Mouse (Mus musculus): ENCODE measurements around the gene Snrnp35. TPM values are rescaled to one million over a fixed set of nuclear protein-coding genes. Genes with fewer than 3 reads are reported as not detected.
A peak's percentile ranks its signal among the peaks of the same experiment; 100 is the strongest.

Snrnp35 gene
- polyA plus RNA-seq (2014; fragmentation: Nextera tagmentation; extraction: Ambion mirVana), result 12.3 and 13.9 TPM in 2 replicates

- H3K4me1 ChIP-seq (ENCODE audit: control insufficient read depth, insufficient read depth, low read length), result no peaks in the 10 kb centered on the region
- peak; percentile 89 for DNase-seq (ENCODE audit: low spot score)
- WGBS, result under 1% methylated on average over 44 of the region's 48 CpGs
- H3K4me2 ChIP-seq (ENCODE audit: low read depth, low read length), result peak within 1 kb of the TSS; percentile 69
- peak; percentile 90 for ATAC-seq (replicated peaks; ENCODE audit: insufficient number of reproducible peaks, low FRiP score, low TSS enrichment, low read depth)
- H3K36me3 ChIP-seq (replicated peaks; ENCODE audit: control insufficient read depth, insufficient read depth, low read depth, low read length), result no peaks in the 10 kb centered on the region; the same call in 1 of the 2 replicates
- H3K9me3 ChIP-seq (replicated peaks; ENCODE audit: control insufficient read depth, low read length), result no peaks in the 10 kb centered on the region
- peak within 1 kb of the TSS; percentile 60 for H3K4me3 ChIP-seq (ENCODE audit: low read depth, low read length)
- H3K27ac ChIP-seq (replicated peaks; ENCODE audit: low read depth, low read length), result peak within 1 kb of the TSS; percentile 100
- H3K9ac ChIP-seq (replicated peaks; ENCODE audit: low read length), result peak within 1 kb of the TSS; percentile 95
- no peaks in the 10 kb centered on the region for H3K27me3 ChIP-seq (ENCODE audit: control insufficient read depth, insufficient read depth, low read length)
These were observed at the start of gene Snrnp35 for GRCm38 (mm10) chr5:124482966-124483654. TSS of gene Snrnp35 (plus strand) at chr5:124483134.

- WGBS, result 93% methylated on average over 5 of the region's 5 CpGs
- Histone ChIP-seq H3K4me1 (ENCODE audit: control insufficient read depth, insufficient read depth, low read length) (no peaks in the 10 kb centered on the region), H3K36me3 (replicated peaks; ENCODE audit: control insufficient read depth, insufficient read depth, low read depth, low read length) (no peaks in the 10 kb centered on the region), H3K27ac (replicated peaks; ENCODE audit: low read depth, low read length) (no peak overlapping the region), H3K9me3 (replicated peaks; ENCODE audit: control insufficient read depth, low read length) (no peaks in the 10 kb centered on the region), H3K9ac (replicated peaks; ENCODE audit: low read length) (no peak overlapping the region), H3K27me3 (ENCODE audit: control insufficient read depth, insufficient read depth, low read length) (no peaks in the 10 kb centered on the region), H3K4me3 (ENCODE audit: low read depth, low read length) (no peak overlapping the region), H3K4me2 (ENCODE audit: low read depth, low read length) (no peak overlapping the region)
- DNase-seq (ENCODE audit: low spot score) (no peak), ATAC-seq (replicated peaks; ENCODE audit: insufficient number of reproducible peaks, low FRiP score, low TSS enrichment, low read depth) (no peak)
These were observed 44.7 kb upstream of the Snrnp35 start for GRCm38 (mm10) chr5:124438229-124438628.

- Histone ChIP-seq H3K9me3 (replicated peaks; ENCODE audit: control insufficient read depth, low read length) (no peaks in the 10 kb centered on the region), H3K36me3 (replicated peaks; ENCODE audit: control insufficient read depth, insufficient read depth, low read depth, low read length) (no peaks in the 10 kb centered on the region), H3K27me3 (ENCODE audit: control insufficient read depth, insufficient read depth, low read length) (no peaks in the 10 kb centered on the region), H3K4me3 (ENCODE audit: low read depth, low read length) (no peak overlapping the region), H3K9ac (replicated peaks; ENCODE audit: low read length) (no peak overlapping the region), H3K4me2 (ENCODE audit: low read depth, low read length) (peak overlapping the region; percentile 33), H3K27ac (replicated peaks; ENCODE audit: low read depth, low read length) (no peak overlapping the region), H3K4me1 (ENCODE audit: control insufficient read depth, insufficient read depth, low read length) (no peaks in the 10 kb centered on the region)
- no peak for DNase-seq (ENCODE audit: low spot score)
- 70% methylated on average over 5 of the region's 5 CpGs for WGBS
- no peak for ATAC-seq (replicated peaks; ENCODE audit: insufficient number of reproducible peaks, low FRiP score, low TSS enrichment, low read depth)
These were observed 44.2 kb upstream of the Snrnp35 start for GRCm38 (mm10) chr5:124438746-124439145.

DNA sequence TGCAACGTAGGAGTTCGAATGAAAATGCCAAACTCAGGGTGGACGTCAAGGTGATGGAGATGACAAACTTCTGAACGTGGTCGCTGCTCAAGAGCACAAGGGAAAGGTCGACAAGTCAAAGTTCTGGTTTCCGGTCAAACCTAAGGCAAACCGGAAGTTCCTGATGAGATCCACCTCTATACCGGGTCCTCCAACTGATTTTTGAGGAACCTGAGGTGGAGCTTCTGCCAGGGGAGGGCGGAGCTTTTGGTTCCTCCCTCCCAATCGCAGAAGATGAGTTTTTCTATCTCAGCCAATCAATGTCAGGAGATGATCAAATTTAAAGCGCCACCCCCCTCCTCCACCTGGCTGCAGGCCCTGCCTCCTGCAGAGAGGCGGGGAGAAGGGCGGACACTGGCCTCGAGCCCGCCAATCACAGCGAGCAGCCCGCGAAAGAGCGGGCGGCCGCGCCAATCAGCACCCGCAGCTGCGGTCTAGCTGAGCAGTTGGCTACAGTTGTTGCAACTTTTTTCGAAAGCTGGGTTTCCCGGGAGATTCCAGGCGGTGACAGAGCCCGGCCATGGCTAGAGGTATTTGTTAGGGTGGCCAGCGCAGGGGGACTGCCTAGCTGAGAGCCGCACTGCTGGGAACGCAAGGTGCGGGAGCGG, 43.4 kb upstream of the Snrnp35 start, which contains the start of gene Kmt5a:
TSS of gene Kmt5a (plus strand) at position 484 of the 647 bp plus-strand sequence.
- no peaks in the 10 kb centered on the region for H3K9me3 ChIP-seq (replicated peaks; ENCODE audit: control insufficient read depth, low read length)
- no peaks in the 10 kb centered on the region for H3K27me3 ChIP-seq (ENCODE audit: control insufficient read depth, insufficient read depth, low read length)
- peak within 1 kb of the TSS; percentile 83 for H3K4me3 ChIP-seq (ENCODE audit: low read depth, low read length)
- H3K9ac ChIP-seq (replicated peaks; ENCODE audit: low read length), result peak within 1 kb of the TSS; percentile 82
- peak within 1 kb of the TSS; percentile 88 for H3K27ac ChIP-seq (replicated peaks; ENCODE audit: low read depth, low read length)
- peak; percentile 97 for ATAC-seq (replicated peaks; ENCODE audit: insufficient number of reproducible peaks, low FRiP score, low TSS enrichment, low read depth)
- under 1% methylated on average over 34 of the region's 34 CpGs for WGBS
- DNase-seq (ENCODE audit: low spot score), result peak; percentile 97
- no peaks in the 10 kb centered on the region for H3K36me3 ChIP-seq (replicated peaks; ENCODE audit: control insufficient read depth, insufficient read depth, low read depth, low read length)
- peak within 1 kb of the TSS; percentile 91 for H3K4me2 ChIP-seq (ENCODE audit: low read depth, low read length)
- no peaks in the 10 kb centered on the region for H3K4me1 ChIP-seq (ENCODE audit: control insufficient read depth, insufficient read depth, low read length)

GRCm38 (mm10) chr5:124440094-124440701, 42.7 kb upstream of the Snrnp35 start:
- H3K36me3 ChIP-seq (replicated peaks; ENCODE audit: control insufficient read depth, insufficient read depth, low read depth, low read length), result no peaks in the 10 kb centered on the region
- H3K27ac ChIP-seq (replicated peaks; ENCODE audit: low read depth, low read length), result peak overlapping the region; percentile 88
- peak; percentile 74 for DNase-seq (ENCODE audit: low spot score)
- peak overlapping the region; percentile 91 for H3K4me2 ChIP-seq (ENCODE audit: low read depth, low read length)
- H3K4me3 ChIP-seq (ENCODE audit: low read depth, low read length), result peak overlapping the region; percentile 83
- H3K27me3 ChIP-seq (ENCODE audit: control insufficient read depth, insufficient read depth, low read length), result no peaks in the 10 kb centered on the region
- H3K9me3 ChIP-seq (replicated peaks; ENCODE audit: control insufficient read depth, low read length), result no peaks in the 10 kb centered on the region
- peak overlapping the region; percentile 82 for H3K9ac ChIP-seq (replicated peaks; ENCODE audit: low read length)
- H3K4me1 ChIP-seq (ENCODE audit: control insufficient read depth, insufficient read depth, low read length), result no peaks in the 10 kb centered on the region
- peak; percentile 53 for ATAC-seq (replicated peaks; ENCODE audit: insufficient number of reproducible peaks, low FRiP score, low TSS enrichment, low read depth)
- WGBS, result under 1% methylated on average over 30 of the region's 30 CpGs

- Histone ChIP-seq H3K4me1 (ENCODE audit: control insufficient read depth, insufficient read depth, low read length) (no peaks in the 10 kb centered on the region), H3K27me3 (ENCODE audit: control insufficient read depth, insufficient read depth, low read length) (no peaks in the 10 kb centered on the region), H3K27ac (replicated peaks; ENCODE audit: low read depth, low read length) (no peak overlapping the region), H3K36me3 (replicated peaks; ENCODE audit: control insufficient read depth, insufficient read depth, low read depth, low read length) (no peaks in the 10 kb centered on the region), H3K9me3 (replicated peaks; ENCODE audit: control insufficient read depth, low read length) (no peaks in the 10 kb centered on the region), H3K4me2 (ENCODE audit: low read depth, low read length) (no peak overlapping the region), H3K9ac (replicated peaks; ENCODE audit: low read length) (no peak overlapping the region), H3K4me3 (ENCODE audit: low read depth, low read length) (no peak overlapping the region)
- 74% methylated on average over 2 of the region's 2 CpGs for WGBS
- no peak for ATAC-seq (replicated peaks; ENCODE audit: insufficient number of reproducible peaks, low FRiP score, low TSS enrichment, low read depth)
- no peak for DNase-seq (ENCODE audit: low spot score)
These were observed 40.3 kb upstream of the Snrnp35 start for GRCm38 (mm10) chr5:124442628-124443027.

GRCm38 (mm10) chr5:124444208-124444607, 38.7 kb upstream of the Snrnp35 start:
- H3K4me3 ChIP-seq (ENCODE audit: low read depth, low read length), result no peak overlapping the region
- H3K27me3 ChIP-seq (ENCODE audit: control insufficient read depth, insufficient read depth, low read length), result no peaks in the 10 kb centered on the region
- H3K4me2 ChIP-seq (ENCODE audit: low read depth, low read length), result no peak overlapping the region
- H3K9me3 ChIP-seq (replicated peaks; ENCODE audit: control insufficient read depth, low read length), result no peaks in the 10 kb centered on the region
- H3K9ac ChIP-seq (replicated peaks; ENCODE audit: low read length), result no peak overlapping the region
- DNase-seq (ENCODE audit: low spot score) (no peak), ATAC-seq (replicated peaks; ENCODE audit: insufficient number of reproducible peaks, low FRiP score, low TSS enrichment, low read depth) (no peak)
- no peak overlapping the region for H3K27ac ChIP-seq (replicated peaks; ENCODE audit: low read depth, low read length)
- no peaks in the 10 kb centered on the region; the same call in 1 of the 2 replicates for H3K36me3 ChIP-seq (replicated peaks; ENCODE audit: control insufficient read depth, insufficient read depth, low read depth, low read length)
- H3K4me1 ChIP-seq (ENCODE audit: control insufficient read depth, insufficient read depth, low read length), result no peaks in the 10 kb centered on the region
- WGBS, result 66% methylated on average over 3 of the region's 3 CpGs

Data from embryonic facial prominence, embryonic 11.5 days (tissue).